24 mouse cellular contexts compared by ENCODE assay signal in the genomic region with DNA sequence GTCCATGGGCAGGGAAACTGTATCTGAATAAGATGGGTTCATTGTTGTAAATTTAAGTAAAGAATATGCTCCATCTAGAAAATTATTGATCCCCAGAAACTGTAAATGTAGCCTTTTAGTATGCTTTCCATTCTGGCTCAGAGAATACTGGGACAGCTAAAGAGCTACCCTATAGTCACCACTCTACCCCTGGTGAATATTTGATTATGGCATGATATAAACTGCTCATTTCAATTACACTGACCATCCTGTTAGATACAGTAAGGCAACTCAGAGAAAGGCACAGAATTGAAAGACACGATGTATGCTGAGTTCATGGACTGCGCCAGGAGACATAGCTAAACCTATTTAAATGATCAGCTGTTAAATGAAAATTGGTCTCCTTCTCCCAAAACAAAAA.
"Had no signal": no experiment of that assay in that cellular context is flagged by ENCODE, and none has a peak within 500 bp of the region (broad histone marks: within the 10 kb centered on the region; RNA-seq: fewer than 3 reads in every experiment).

No protein-coding gene starts in this region.

- DNase-seq: gastrocnemius, adult 2 months; gastrocnemius, postnatal 10 days; gastrocnemius, postnatal 25 days; heart, adult 18-20 months; heart, postnatal 10 days; heart, postnatal 4 days; kidney, adult 18-20 months; kidney, adult 8-10 months; kidney, postnatal 10 days; kidney, postnatal 25 days; kidney, postnatal 4 days; liver had no signal

- H3K27ac ChIP-seq: gastrocnemius, adult 2 months; heart, embryonic 10.5 days; hindbrain, embryonic 14.5 days; intestine, embryonic 15.5 days; layer of hippocampus, adult 2 months; left cerebral cortex, adult 2 months; limb, embryonic 10.5 days; limb, embryonic 12.5 days had no signal

- H3K36me3 ChIP-seq: heart, embryonic 10.5 days; heart, embryonic 12.5 days; intestine, embryonic 15.5 days; limb, embryonic 10.5 days; limb, embryonic 12.5 days had no signal

- H3K27me3 ChIP-seq: heart, embryonic 12.5 days; intestine, embryonic 15.5 days; limb, embryonic 12.5 days had no signal

- H3K4me2 ChIP-seq: heart, embryonic 12.5 days; hindbrain, embryonic 14.5 days; intestine, embryonic 15.5 days; limb, embryonic 12.5 days; liver, embryonic 11.5 days had no signal

- H3K4me3 ChIP-seq: gastrocnemius, adult 2 months; heart, embryonic 10.5 days; heart, embryonic 12.5 days; intestine, embryonic 15.5 days; layer of hippocampus, adult 2 months; left cerebral cortex, adult 2 months; limb, embryonic 10.5 days; limb, embryonic 12.5 days had no signal

- H3K4me1 ChIP-seq: heart, embryonic 10.5 days; heart, embryonic 12.5 days; intestine, embryonic 15.5 days; limb, embryonic 10.5 days; limb, embryonic 12.5 days had no signal

- H3K9ac ChIP-seq: heart, embryonic 12.5 days; hindbrain, embryonic 14.5 days; intestine, embryonic 15.5 days; limb, embryonic 12.5 days had no signal

- H3K9me3 ChIP-seq: heart, embryonic 10.5 days; heart, embryonic 12.5 days; intestine, embryonic 15.5 days; limb, embryonic 10.5 days; limb, embryonic 12.5 days had no signal

- ATAC-seq: hindbrain, embryonic 16.5 days; inflammation-experienced regulatory T-cells, adult 6 months; intestine, embryonic 15.5 days; intestine, postnatal 0 days had no signal
